Mouse (Mus musculus): ENCODE measurements around the gene Ttn.
A peak's percentile ranks its signal among the peaks of the same experiment; 100 is the strongest.

Ttn gene

GRCm38 (mm10) chr2:76702751-76703150 lies 279.6 kb downstream of the Ttn start:
- DNase-seq (ENCODE audit: low read depth) = no peak

- no peak for DNase-seq (ENCODE audit: low read depth)
These were observed 280.2 kb downstream of the Ttn start for GRCm38 (mm10) chr2:76702188-76702587.

GRCm38 (mm10) chr2:76695290-76695689 lies 287.1 kb downstream of the Ttn start:
- no peak for DNase-seq (ENCODE audit: low read depth)

GRCm38 (mm10) chr2:76693765-76694164 lies 288.6 kb downstream of the Ttn start:
- DNase-seq (ENCODE audit: low read depth) = no peak

- no peak for DNase-seq (ENCODE audit: low read depth)
These were observed 291.7 kb downstream of the Ttn start for GRCm38 (mm10) chr2:76690436-76691204.

GRCm38 (mm10) chr2:76688162-76688561 lies 294.2 kb downstream of the Ttn start:
- DNase-seq (ENCODE audit: low read depth) = no peak

GRCm38 (mm10) chr2:76687608-76688007 lies 294.7 kb downstream of the Ttn start:
- DNase-seq (ENCODE audit: low read depth) = no peak

GRCm38 (mm10) chr2:76686986-76687385 lies 295.4 kb downstream of the Ttn start:
- no peak for DNase-seq (ENCODE audit: low read depth)

- no peak for DNase-seq (ENCODE audit: low read depth)
These were observed 300.0 kb downstream of the Ttn start for GRCm38 (mm10) chr2:76682301-76682700.

GRCm38 (mm10) chr2:76676401-76677226 lies 305.7 kb downstream of the Ttn start:
- DNase-seq (ENCODE audit: low read depth) = peak; percentile 64

GRCm38 (mm10) chr2:76675949-76676348 lies 306.4 kb downstream of the Ttn start:
- DNase-seq (ENCODE audit: low read depth) = no peak

GRCm38 (mm10) chr2:76675451-76675850 lies 306.9 kb downstream of the Ttn start:
- no peak for DNase-seq (ENCODE audit: low read depth)

GRCm38 (mm10) chr2:76674725-76675427 lies 307.5 kb downstream of the Ttn start, which contains the start of gene Plekha3:
TSS of gene Plekha3 (plus strand) at chr2:76675281.
- DNase-seq (ENCODE audit: low read depth) = peak; percentile 90

GRCm38 (mm10) chr2:76673472-76674081 lies 308.8 kb downstream of the Ttn start:
- DNase-seq (ENCODE audit: low read depth) = peak; percentile 79

GRCm38 (mm10) chr2:76672966-76673392 lies 309.4 kb downstream of the Ttn start, which contains the start of gene Fkbp7:
TSS of gene Fkbp7 (minus strand) at chr2:76673116.
- DNase-seq (ENCODE audit: low read depth) = peak; percentile 97

- peak; percentile 32 for DNase-seq (ENCODE audit: low read depth)
These were observed 310.1 kb downstream of the Ttn start for GRCm38 (mm10) chr2:76672134-76672745.

- no peak for DNase-seq (ENCODE audit: low read depth)
These were observed 310.7 kb downstream of the Ttn start for GRCm38 (mm10) chr2:76671641-76672040.

- DNase-seq (ENCODE audit: low read depth) = peak; percentile 54
These were observed 315.1 kb downstream of the Ttn start for GRCm38 (mm10) chr2:76667200-76667599.

- DNase-seq (ENCODE audit: low read depth) = no peak
These were observed 316.8 kb downstream of the Ttn start for GRCm38 (mm10) chr2:76665531-76665930.

GRCm38 (mm10) chr2:76659419-76659818 lies 322.9 kb downstream of the Ttn start:
- peak; percentile 48 for DNase-seq (ENCODE audit: low read depth)

- no peak for DNase-seq (ENCODE audit: low read depth)
These were observed 323.8 kb downstream of the Ttn start for GRCm38 (mm10) chr2:76658551-76658950.

Data from NIH3T3 (cell line).